Mouse (Mus musculus): Measurements from ENCODE around the gene Gm10643. TPM values are rescaled to one million over a fixed set of nuclear protein-coding genes. Genes with fewer than 3 reads are reported as not detected.

Gene Gm10643
- polyA plus RNA-seq (2012; fragmentation: generic; extraction: Trizol), result 0.49 TPM
- long read RNA-seq, experiment 1, partial matches to known transcripts, result 0 of 3 reads
- long read RNA-seq, experiment 1, other reads (novel, unspliced or antisense), result 0 of 3 reads
- long read RNA-seq, experiment 2, result 0 reads

DNA sequence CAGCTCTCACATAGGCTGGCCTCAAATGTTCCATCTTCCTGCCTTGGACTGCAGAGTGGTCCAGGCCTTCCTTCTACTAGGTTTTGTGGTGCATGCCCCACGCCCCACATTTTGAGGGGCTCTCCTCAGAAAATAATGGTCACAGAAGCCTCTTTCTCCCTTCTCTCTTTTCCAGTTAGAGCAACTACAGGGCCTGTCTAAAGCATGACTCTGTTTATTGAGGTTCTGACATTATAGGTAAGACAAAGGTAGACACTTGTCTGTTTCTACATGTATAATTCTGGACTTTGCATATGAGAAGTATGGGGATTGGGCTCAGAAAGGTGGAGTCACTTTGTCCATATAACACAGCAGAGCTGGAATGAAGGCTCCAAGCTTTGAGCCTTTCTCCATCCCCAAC, at the start of gene Gm10643:
Gene Gm10643, minus strand, starts transcription at position 101 of the 400 bp plus-strand sequence.
- TF ChIP-seq CEBPB (IDR thresholded peaks at IDR 0.05; ENCODE audit: low read depth), result no peak
- no peak for TF ChIP-seq USF1 (IDR thresholded peaks at IDR 0.05; ENCODE audit: low read depth)
- TF ChIP-seq MAX (IDR thresholded peaks at IDR 0.05), result no peak
- TF ChIP-seq MYOG (IDR thresholded peaks at IDR 0.05; ENCODE audit: control insufficient read depth, extremely low read depth, insufficient read length), result no peak
- no peak for TF ChIP-seq CTCF (IDR thresholded peaks at IDR 0.05; ENCODE audit: control insufficient read depth, insufficient read depth, insufficient read length)
- TF ChIP-seq MYOD1 (IDR thresholded peaks at IDR 0.05; ENCODE audit: control insufficient read depth, insufficient read length, low read depth), result no peak
- TF ChIP-seq FOSL1 (IDR thresholded peaks at IDR 0.05; ENCODE audit: insufficient read depth, low read length, poor library complexity, severe bottlenecking), result no peak
- H3K27me3 ChIP-seq (ENCODE audit: control insufficient read depth, insufficient read depth, insufficient read length), result no peaks in the 10 kb centered on the region
- peak within 1 kb of the TSS; percentile 62 for H3ac ChIP-seq (ENCODE audit: control insufficient read depth, insufficient read length, low read depth)
- H3K79me2 ChIP-seq (ENCODE audit: control insufficient read depth, insufficient read depth), result peaks cover 28% of the 10 kb centered on the region
- H3K79me3 ChIP-seq (ENCODE audit: low read depth), result peaks cover 22% of the 10 kb centered on the region
- no peaks in the 10 kb centered on the region for H3K36me3 ChIP-seq (ENCODE audit: control insufficient read depth, insufficient read depth)
- H3K4me3 ChIP-seq (ENCODE audit: insufficient read depth, poor library complexity, severe bottlenecking), result peak within 1 kb of the TSS; percentile 55

DNA sequence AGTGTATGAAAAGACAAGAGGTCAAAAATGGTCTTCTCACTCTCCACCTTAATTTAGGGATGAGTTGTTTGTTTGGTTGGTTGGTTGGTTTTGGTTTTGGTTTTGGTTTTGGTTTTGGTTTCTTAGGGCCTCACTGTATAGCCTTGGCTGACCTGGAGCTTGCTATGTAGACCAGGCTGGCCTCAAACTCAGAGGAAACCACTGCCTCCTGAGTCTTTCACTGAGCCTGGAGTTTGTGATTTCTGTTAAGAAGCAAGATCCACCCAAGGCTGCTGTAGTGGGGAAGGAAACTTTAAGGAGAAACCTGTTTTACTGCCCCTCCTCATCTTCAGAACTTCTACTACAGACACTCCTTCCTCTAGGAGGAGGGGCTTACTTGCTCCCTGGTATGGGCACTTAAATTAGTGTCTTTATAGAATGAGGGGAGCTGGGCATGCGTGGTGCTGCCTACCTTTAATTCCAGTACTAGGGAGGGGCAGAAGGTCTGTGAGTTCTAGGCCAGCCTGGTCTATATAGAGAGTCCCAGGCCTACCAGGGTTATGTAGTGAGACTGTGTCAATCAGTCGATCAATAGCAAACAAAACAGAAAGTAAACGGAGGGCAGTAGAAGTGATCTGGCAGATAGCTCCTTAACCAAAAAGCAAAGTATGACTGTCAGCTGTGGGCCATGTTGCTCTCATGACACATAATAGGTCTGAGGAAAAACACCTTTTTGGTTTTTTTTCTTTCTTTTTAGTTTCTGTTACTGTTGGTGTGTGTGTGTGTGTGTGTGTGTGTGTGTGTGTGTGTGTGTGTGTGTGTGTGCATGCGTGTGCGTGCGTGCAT, 41.5 kb upstream of the Gm10643 start:
- Histone ChIP-seq H3K4me3 (ENCODE audit: insufficient read depth, poor library complexity, severe bottlenecking) (no peak overlapping the region), H3K27me3 (ENCODE audit: control insufficient read depth, insufficient read depth, insufficient read length) (no peaks in the 10 kb centered on the region), H3ac (ENCODE audit: control insufficient read depth, insufficient read length, low read depth) (no peak overlapping the region), H3K79me2 (ENCODE audit: control insufficient read depth, insufficient read depth) (peaks cover 29% of the 10 kb centered on the region), H3K79me3 (ENCODE audit: low read depth) (peaks cover 13% of the 10 kb centered on the region), H3K36me3 (ENCODE audit: control insufficient read depth, insufficient read depth) (peaks cover 9% of the 10 kb centered on the region)
- TF ChIP-seq CTCF (IDR thresholded peaks at IDR 0.05; ENCODE audit: control insufficient read depth, insufficient read depth, insufficient read length) (no peak), CEBPB (IDR thresholded peaks at IDR 0.05; ENCODE audit: low read depth) (no peak), MYOG (IDR thresholded peaks at IDR 0.05; ENCODE audit: control insufficient read depth, extremely low read depth, insufficient read length) (no peak), MYOD1 (IDR thresholded peaks at IDR 0.05; ENCODE audit: control insufficient read depth, insufficient read length, low read depth) (no peak), MAX (IDR thresholded peaks at IDR 0.05) (no peak), FOSL1 (IDR thresholded peaks at IDR 0.05; ENCODE audit: insufficient read depth, low read length, poor library complexity, severe bottlenecking) (no peak), USF1 (IDR thresholded peaks at IDR 0.05; ENCODE audit: low read depth) (no peak)

DNA sequence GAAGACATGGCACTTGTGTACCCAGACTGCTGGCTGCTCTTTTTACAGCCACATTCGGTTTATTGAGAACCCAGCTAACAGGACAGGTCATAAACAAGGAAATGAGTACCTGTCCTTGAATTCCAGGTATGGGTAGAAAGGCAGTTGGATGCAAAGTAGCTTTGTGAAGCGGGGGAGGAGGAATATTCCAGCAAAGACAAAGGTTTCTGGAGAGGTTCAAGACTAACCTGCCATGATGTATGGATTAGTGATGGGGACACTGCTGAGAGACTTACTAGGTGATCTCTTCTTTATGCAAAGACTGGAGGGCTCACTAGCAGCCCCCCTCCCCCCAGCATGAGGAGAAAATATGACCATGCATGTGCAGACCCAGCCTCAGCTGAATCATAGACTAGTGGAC, 40.7 kb upstream of the Gm10643 start:
- no peak overlapping the region for H3ac ChIP-seq (ENCODE audit: control insufficient read depth, insufficient read length, low read depth)

DNA sequence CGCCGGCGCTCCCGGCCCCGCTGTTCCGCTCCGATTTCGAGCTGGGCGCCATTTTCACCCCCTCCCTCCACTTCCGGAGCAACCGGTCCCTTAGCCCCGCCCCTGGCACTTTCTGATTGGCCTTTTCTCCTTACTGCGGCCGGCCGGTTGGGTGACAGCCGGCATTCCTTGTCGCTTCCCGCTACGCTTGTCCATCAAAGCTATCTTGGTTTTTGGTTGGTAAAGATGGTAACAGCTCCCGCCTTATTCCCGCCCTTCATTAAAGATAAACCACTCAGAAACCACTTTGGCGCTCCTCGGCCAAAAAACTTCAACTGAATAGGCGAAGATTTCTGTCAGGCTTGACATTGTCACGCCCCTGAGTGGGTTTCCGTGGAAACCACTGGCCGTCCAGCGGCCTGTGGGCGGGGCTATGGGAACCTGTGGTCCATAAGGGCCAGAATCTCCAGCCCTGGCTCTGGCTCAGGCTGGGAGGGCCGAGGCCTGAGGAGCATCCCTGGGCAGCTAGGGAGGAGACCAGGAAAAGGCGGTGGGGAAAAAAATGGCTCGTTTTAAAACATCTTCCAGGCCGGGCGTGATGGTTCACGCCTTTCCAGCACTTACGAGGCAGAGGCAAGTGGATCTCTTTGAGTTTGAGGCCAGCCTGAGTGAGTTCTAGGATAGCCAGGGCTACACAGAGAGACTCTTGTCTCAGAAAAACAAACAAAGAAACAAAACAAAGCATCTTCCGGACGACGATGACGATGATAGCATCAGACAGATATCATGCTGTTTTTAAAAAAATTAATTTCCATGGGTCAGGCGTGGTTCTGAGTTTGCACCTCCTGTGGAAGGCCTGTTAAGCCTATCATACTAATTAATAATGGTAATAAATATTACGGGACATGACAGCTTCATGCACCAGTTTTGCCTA, 40.0 kb upstream of the Gm10643 start, which contains the start of gene Dcaf15:
Gene Dcaf15, minus strand, starts transcription at position 72 of the 913 bp plus-strand sequence.
- Histone ChIP-seq H3K79me3 (ENCODE audit: low read depth) (peaks cover 16% of the 10 kb centered on the region), H3K4me3 (ENCODE audit: insufficient read depth, poor library complexity, severe bottlenecking) (peak within 1 kb of the TSS; percentile 49), H3K36me3 (ENCODE audit: control insufficient read depth, insufficient read depth) (peaks cover 14% of the 10 kb centered on the region), H3ac (ENCODE audit: control insufficient read depth, insufficient read length, low read depth) (peak within 1 kb of the TSS; percentile 96), H3K27me3 (ENCODE audit: control insufficient read depth, insufficient read depth, insufficient read length) (no peaks in the 10 kb centered on the region), H3K79me2 (ENCODE audit: control insufficient read depth, insufficient read depth) (peaks cover 35% of the 10 kb centered on the region)
- TF ChIP-seq CTCF (IDR thresholded peaks at IDR 0.05; ENCODE audit: control insufficient read depth, insufficient read depth, insufficient read length) (no peak), MYOG (IDR thresholded peaks at IDR 0.05; ENCODE audit: control insufficient read depth, extremely low read depth, insufficient read length) (no peak), FOSL1 (IDR thresholded peaks at IDR 0.05; ENCODE audit: insufficient read depth, low read length, poor library complexity, severe bottlenecking) (no peak), USF1 (IDR thresholded peaks at IDR 0.05; ENCODE audit: low read depth) (no peak)

More for the DNA sequence above, 40.7 kb upstream of the Gm10643 start:
- TF ChIP-seq MAX (IDR thresholded peaks at IDR 0.05) (no peak), CTCF (IDR thresholded peaks at IDR 0.05; ENCODE audit: control insufficient read depth, insufficient read depth, insufficient read length) (no peak), MYOD1 (IDR thresholded peaks at IDR 0.05; ENCODE audit: control insufficient read depth, insufficient read length, low read depth) (no peak), FOSL1 (IDR thresholded peaks at IDR 0.05; ENCODE audit: insufficient read depth, low read length, poor library complexity, severe bottlenecking) (no peak), MYOG (IDR thresholded peaks at IDR 0.05; ENCODE audit: control insufficient read depth, extremely low read depth, insufficient read length) (no peak), USF1 (IDR thresholded peaks at IDR 0.05; ENCODE audit: low read depth) (no peak), CEBPB (IDR thresholded peaks at IDR 0.05; ENCODE audit: low read depth) (no peak)
- Histone ChIP-seq H3K4me3 (ENCODE audit: insufficient read depth, poor library complexity, severe bottlenecking) (no peak overlapping the region), H3K36me3 (ENCODE audit: control insufficient read depth, insufficient read depth) (peaks cover 13% of the 10 kb centered on the region), H3K79me3 (ENCODE audit: low read depth) (peaks cover 13% of the 10 kb centered on the region), H3K27me3 (ENCODE audit: control insufficient read depth, insufficient read depth, insufficient read length) (no peaks in the 10 kb centered on the region), H3K79me2 (ENCODE audit: control insufficient read depth, insufficient read depth) (peaks cover 31% of the 10 kb centered on the region)

DNA sequence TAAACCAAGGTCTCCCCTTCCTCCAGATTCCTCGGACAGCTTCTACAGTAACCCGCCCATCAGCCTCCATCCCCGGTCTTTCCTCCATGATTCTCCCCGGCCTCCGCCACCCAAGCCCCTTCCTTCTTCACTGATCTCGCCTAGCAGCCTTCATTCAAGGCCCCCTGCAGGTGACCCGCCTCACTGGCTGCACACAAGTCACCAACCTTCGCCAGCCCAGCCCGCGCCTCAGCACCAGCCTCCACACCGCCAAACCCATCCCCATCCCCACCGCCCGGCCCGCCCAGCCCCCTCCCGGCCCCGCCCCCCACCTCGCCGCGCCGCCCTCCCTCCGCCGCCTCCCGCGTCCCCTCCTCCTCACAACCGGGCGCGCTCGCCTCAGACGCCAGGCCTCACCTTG, 39.3 kb upstream of the Gm10643 start:
- Histone ChIP-seq H3K4me3 (ENCODE audit: insufficient read depth, poor library complexity, severe bottlenecking) (peak overlapping the region; percentile 49), H3K36me3 (ENCODE audit: control insufficient read depth, insufficient read depth) (peaks cover 20% of the 10 kb centered on the region)
- TF ChIP-seq MYOG (IDR thresholded peaks at IDR 0.05; ENCODE audit: control insufficient read depth, extremely low read depth, insufficient read length) (no peak), FOSL1 (IDR thresholded peaks at IDR 0.05; ENCODE audit: insufficient read depth, low read length, poor library complexity, severe bottlenecking) (no peak), USF1 (IDR thresholded peaks at IDR 0.05; ENCODE audit: low read depth) (no peak), MYOD1 (IDR thresholded peaks at IDR 0.05; ENCODE audit: control insufficient read depth, insufficient read length, low read depth) (no peak)

More for the DNA sequence above, 39.3 kb upstream of the Gm10643 start:
- H3K27me3 ChIP-seq (ENCODE audit: control insufficient read depth, insufficient read depth, insufficient read length), result no peaks in the 10 kb centered on the region
- H3K79me3 ChIP-seq (ENCODE audit: low read depth), result peaks cover 17% of the 10 kb centered on the region
- peak overlapping the region; percentile 96 for H3ac ChIP-seq (ENCODE audit: control insufficient read depth, insufficient read length, low read depth)
- H3K79me2 ChIP-seq (ENCODE audit: control insufficient read depth, insufficient read depth), result peaks cover 41% of the 10 kb centered on the region

Measured in C2C12 (cell line).